Mouse (Mus musculus): ENCODE measurements at regions not wholly inside any gene's neighbourhood (a gene's known extent, or its start where the extent isn't known, plus 50 kb on each side); places are given as distances from the start of the nearest gene placed in this dataset.

GRCm38 (mm10) chr15:49146430-49146829 lies 4738.3 kb upstream of the Gm7489 start:
- TF ChIP-seq POLR2A (IDR thresholded peaks at IDR 0.05; ENCODE audit: insufficient read length, low read depth) (no peak), USF1 (IDR thresholded peaks at IDR 0.05; ENCODE audit: low read depth) (no peak), E2F4 (IDR thresholded peaks at IDR 0.05; ENCODE audit: insufficient read depth) (no peak), MYOG (IDR thresholded peaks at IDR 0.05; ENCODE audit: control insufficient read depth in 1 of 3, insufficient read depth in 1 of 3, insufficient read length in 2 of 3, low read depth in 2 of 3) (peak in 1 of 3 experiments; percentile 23), TCF12 (IDR thresholded peaks at IDR 0.05; ENCODE audit: insufficient read depth, poor library complexity, severe bottlenecking) (peak; percentile 36), SRF (IDR thresholded peaks at IDR 0.05; ENCODE audit: control insufficient read depth, insufficient read length, low read depth) (no peak), TCF3 (IDR thresholded peaks at IDR 0.05; ENCODE audit: insufficient read length, low read depth) (no peak), POLR2AphosphoS2 (IDR thresholded peaks at IDR 0.05; ENCODE audit: insufficient read length, low read depth) (no peak), MAX (IDR thresholded peaks at IDR 0.05; ENCODE audit: low read depth) (no peak), MYOD1 (IDR thresholded peaks at IDR 0.05; ENCODE audit: control insufficient read depth in 1 of 3, insufficient read length in 2 of 3, low read depth in 2 of 3) (peak in 1 of 3 experiments; percentile 47), REST (IDR thresholded peaks at IDR 0.05; ENCODE audit: insufficient read depth, insufficient read length) (no peak)

Data from myocyte (in vitro differentiated cells).